Mouse (Mus musculus) forebrain, embryonic 14.5 days (tissue): ENCODE results near the gene Cspg4. TPM values are rescaled to one million over a fixed set of nuclear protein-coding genes. Genes with fewer than 3 reads are reported as not detected.
A peak's percentile ranks its signal among the peaks of the same experiment; 100 is the strongest.

ENCODE experiments used
- ATAC-seq: fragments of 200-750 bp; cut with Nextera tagmentation; 2 replicates; pipeline ENCODE4 v1.8.0; 2017; ENCODE audit warnings: mild to moderate bottlenecking, moderate library complexity
- DNase-seq: peaks from one replicate; pipeline ENCODE4 v3.0.0-alpha.2; 2015; ENCODE audit warnings: low spot score
- H3K27ac ChIP-seq: fragments of 300-500 bp; sonication (generic); 2 replicates; pipeline ENCODE4 v1.5.1; 2014; ENCODE audit warnings: low read depth, mild to moderate bottlenecking, control low read depth, low read length, moderate library complexity
- H3K27me3 ChIP-seq: fragments of 300-500 bp; sonication (generic); replicated peaks from 2 replicates; pipeline ENCODE4 v1.6.1; 2014; ENCODE audit warnings: low read length, control low read depth, mixed read lengths; ENCODE audit not compliant: control insufficient read depth, insufficient read depth
- H3K36me3 ChIP-seq: fragments of 300-500 bp; sonication (generic); 2 replicates; pipeline ENCODE4 v1.6.1; 2014; ENCODE audit warnings: low read length, control low read depth; ENCODE audit not compliant: control insufficient read depth, insufficient read depth
- H3K4me1 ChIP-seq: fragments of 300-500 bp; sonication (generic); 2 replicates; pipeline ENCODE4 v1.6.1; 2014; ENCODE audit warnings: antibody characterized with exemption, low read length, control low read depth; ENCODE audit not compliant: control insufficient read depth, insufficient read depth
- H3K4me2 ChIP-seq: fragments of 300-500 bp; sonication (generic); 2 replicates; pipeline ENCODE4 v1.6.1; 2014; ENCODE audit warnings: mild to moderate bottlenecking, control low read depth, low read length
- H3K4me3 ChIP-seq: fragments of 300-500 bp; sonication (generic); 2 replicates; pipeline ENCODE4 v1.5.1; 2014; ENCODE audit warnings: low read depth, low read length, control low read depth
- H3K9ac ChIP-seq: fragments of 300-500 bp; sonication (generic); 2 replicates; pipeline ENCODE4 v1.6.1; 2014; ENCODE audit warnings: mild to moderate bottlenecking, low read length, control low read depth, moderate library complexity
- H3K9me3 ChIP-seq: fragments of 300-500 bp; sonication (generic); replicated peaks from 2 replicates; pipeline ENCODE4 v1.6.1; 2016; ENCODE audit warnings: low read length, control low read depth, mixed read lengths; ENCODE audit not compliant: control insufficient read depth
- WGBS: fragments of 180-500 bp; shearing (Covaris S2); extraction: QIAGEN DNeasy Blood & Tissue Kit; methylation state at CpG from one replicate; pipeline ENCODE4 v1.1.7; 2014; 5-methylcytosine and 5-hydroxymethylcytosine counted together
- polyA plus RNA-seq: library from polyadenylated mRNA; unstranded; fragments of >200 nt; fragmentation: Nextera tagmentation; extraction: Ambion mirVana; gene quantifications from 2 replicates; pipeline ENCODE4 v1.2.1, GENCODE M21; 2014

Gene Cspg4
- polyA plus RNA-seq, 1 experiment from 2014 or later = 3.0 TPM

- no peaks in the 10 kb centered on the region for H3K4me1 ChIP-seq
- no peaks in the 10 kb centered on the region for H3K27me3 ChIP-seq
- DNase-seq (peak; percentile 92), ATAC-seq (peak; percentile 67)
- no peaks in the 10 kb centered on the region for H3K36me3 ChIP-seq
- no peak overlapping the region; the same call in 1 of the 2 replicates for H3K9ac ChIP-seq
- H3K4me2 ChIP-seq = peak overlapping the region; percentile 20
- H3K9me3 ChIP-seq = no peaks in the 10 kb centered on the region
- 28% methylated on average over 12 of the region's 12 CpGs for WGBS
- H3K4me3 ChIP-seq = no peak overlapping the region
- no peak overlapping the region for H3K27ac ChIP-seq
Measured at GRCm38 (mm10) chr9:56891517-56892011, 26.7 kb downstream of the Cspg4 start.

GRCm38 (mm10) chr9:56892111-56892510 lies 27.3 kb downstream of the Cspg4 start:
- Histone ChIP-seq H3K4me1 (no peaks in the 10 kb centered on the region), H3K27ac (no peak overlapping the region), H3K9ac (no peak overlapping the region), H3K4me2 (no peak overlapping the region), H3K36me3 (no peaks in the 10 kb centered on the region), H3K27me3 (no peaks in the 10 kb centered on the region), H3K9me3 (no peaks in the 10 kb centered on the region), H3K4me3 (no peak overlapping the region)
- no peak for DNase-seq
- WGBS = 86% methylated on average over 10 of the region's 10 CpGs
- no peak for ATAC-seq

- Histone ChIP-seq H3K4me3 (no peak overlapping the region), H3K27me3 (no peaks in the 10 kb centered on the region), H3K9me3 (no peaks in the 10 kb centered on the region), H3K27ac (no peak overlapping the region), H3K4me2 (no peak overlapping the region), H3K9ac (no peak overlapping the region), H3K36me3 (no peaks in the 10 kb centered on the region), H3K4me1 (no peaks in the 10 kb centered on the region)
- no peak for ATAC-seq
- DNase-seq = no peak
- WGBS = 66% methylated on average over 8 of the region's 8 CpGs
Measured at GRCm38 (mm10) chr9:56893313-56893712, 28.5 kb downstream of the Cspg4 start.

GRCm38 (mm10) chr9:56894006-56894405 lies 29.2 kb downstream of the Cspg4 start:
- Histone ChIP-seq H3K27ac (no peak overlapping the region), H3K4me2 (no peak overlapping the region), H3K36me3 (no peaks in the 10 kb centered on the region), H3K9me3 (no peaks in the 10 kb centered on the region), H3K27me3 (no peaks in the 10 kb centered on the region), H3K9ac (no peak overlapping the region), H3K4me1 (no peaks in the 10 kb centered on the region), H3K4me3 (no peak overlapping the region)
- ATAC-seq (no peak), DNase-seq (peak; percentile 48)
- WGBS = 8% methylated on average over 3 of the region's 3 CpGs

GRCm38 (mm10) chr9:56896779-56897178 lies 31.9 kb downstream of the Cspg4 start:
- no peak for ATAC-seq

GRCm38 (mm10) chr9:56899409-56899808 lies 34.6 kb downstream of the Cspg4 start:
- no peak overlapping the region for H3K4me3 ChIP-seq
- H3K27me3 ChIP-seq = no peaks in the 10 kb centered on the region
- no peaks in the 10 kb centered on the region for H3K4me1 ChIP-seq
- H3K9ac ChIP-seq = no peak overlapping the region
- no peaks in the 10 kb centered on the region for H3K9me3 ChIP-seq
- H3K27ac ChIP-seq = no peak overlapping the region
- H3K4me2 ChIP-seq = no peak overlapping the region
- DNase-seq = no peak
- no peaks in the 10 kb centered on the region for H3K36me3 ChIP-seq
- 84% methylated on average over 11 of the region's 11 CpGs for WGBS
- no peak for ATAC-seq

More at GRCm38 (mm10) chr9:56896779-56897178, 31.9 kb downstream of the Cspg4 start:
- Histone ChIP-seq H3K27me3 (no peaks in the 10 kb centered on the region), H3K4me2 (no peak overlapping the region), H3K27ac (no peak overlapping the region), H3K9ac (no peak overlapping the region), H3K9me3 (no peaks in the 10 kb centered on the region), H3K4me3 (no peak overlapping the region), H3K36me3 (no peaks in the 10 kb centered on the region), H3K4me1 (no peaks in the 10 kb centered on the region)
- WGBS = 91% methylated on average over 12 of the region's 12 CpGs
- no peak for DNase-seq

- H3K4me3 ChIP-seq = no peak overlapping the region
- ATAC-seq (no peak), DNase-seq (no peak)
- H3K27me3 ChIP-seq = no peaks in the 10 kb centered on the region
- no peak overlapping the region for H3K9ac ChIP-seq
- no peak overlapping the region for H3K4me2 ChIP-seq
- H3K9me3 ChIP-seq = no peaks in the 10 kb centered on the region
- no peak overlapping the region for H3K27ac ChIP-seq
- H3K4me1 ChIP-seq = no peaks in the 10 kb centered on the region
- no peaks in the 10 kb centered on the region for H3K36me3 ChIP-seq
Measured at GRCm38 (mm10) chr9:56900060-56900459, 35.2 kb downstream of the Cspg4 start.

GRCm38 (mm10) chr9:56900571-56900970 lies 35.7 kb downstream of the Cspg4 start:
- Histone ChIP-seq H3K9me3 (no peaks in the 10 kb centered on the region), H3K4me3 (no peak overlapping the region), H3K4me1 (no peaks in the 10 kb centered on the region), H3K27me3 (no peaks in the 10 kb centered on the region), H3K36me3 (no peaks in the 10 kb centered on the region), H3K27ac (no peak overlapping the region), H3K9ac (no peak overlapping the region), H3K4me2 (no peak overlapping the region)
- ATAC-seq (no peak), DNase-seq (no peak)
- WGBS = 61% methylated on average over 9 of the region's 9 CpGs

GRCm38 (mm10) chr9:56901187-56901586 lies 36.4 kb downstream of the Cspg4 start:
- Histone ChIP-seq H3K36me3 (no peaks in the 10 kb centered on the region), H3K27me3 (no peaks in the 10 kb centered on the region), H3K27ac (no peak overlapping the region), H3K9me3 (no peaks in the 10 kb centered on the region), H3K9ac (no peak overlapping the region), H3K4me3 (no peak overlapping the region), H3K4me2 (no peak overlapping the region), H3K4me1 (no peaks in the 10 kb centered on the region)
- no peak for DNase-seq
- 76% methylated on average over 8 of the region's 8 CpGs for WGBS
- ATAC-seq = no peak
